Mouse (Mus musculus) Patski (cell line): ENCODE data around the gene Olfr364-ps1. TPM values are rescaled to one million over a fixed set of nuclear protein-coding genes. Genes with fewer than 3 reads are reported as not detected.

ENCODE experiments used
- ATAC-seq: fragments of 100-300 bp; one replicate; pipeline ENCODE4 v1.8.0; 2021
- CTCF ChIA-PET: fragments of 350-600 bp; sonication (Branson Sonifier 250); formaldehyde crosslinking; loops from one replicate; lab custom pipeline; 2022; ENCODE audit warnings: inconsistent platforms; lab: Charles Lee
- POLR2A ChIA-PET: fragments of 350-600 bp; sonication (Branson Sonifier 250); formaldehyde crosslinking; loops from one replicate; lab custom pipeline; 2022; ENCODE audit warnings: antibody characterized with exemption, inconsistent platforms; lab: Charles Lee
- DNase-seq: peaks from one replicate; pipeline ENCODE4 v3.0.0-alpha.2; 2011; ENCODE audit warnings: low read depth, low spot score
- H3K27me3 ChIP-seq: fragments of 371-371 bp; one replicate; pipeline ENCODE4 v1.5.1; 2021
- CTCF ChIP-seq: fragments of 100-300 bp; IDR thresholded peaks from one replicate; pipeline ENCODE4 v1.5.1; 2021
- in situ Hi-C: fragments of 300-500 bp; cut with MboI; formaldehyde crosslinking; loops from 3 replicates; pipeline ENCODE4 v1.11.1; 2018; ENCODE audit warnings: low pct_unique_long_range_greater_than_20kb, mixed read lengths
- polyA plus RNA-seq: library from polyadenylated mRNA; unstranded; gene quantifications from one replicate; pipeline ENCODE4 v1.2.3, GENCODE M21; 2021

Gene Olfr364-ps1
- polyA plus RNA-seq, result not detected

DNA sequence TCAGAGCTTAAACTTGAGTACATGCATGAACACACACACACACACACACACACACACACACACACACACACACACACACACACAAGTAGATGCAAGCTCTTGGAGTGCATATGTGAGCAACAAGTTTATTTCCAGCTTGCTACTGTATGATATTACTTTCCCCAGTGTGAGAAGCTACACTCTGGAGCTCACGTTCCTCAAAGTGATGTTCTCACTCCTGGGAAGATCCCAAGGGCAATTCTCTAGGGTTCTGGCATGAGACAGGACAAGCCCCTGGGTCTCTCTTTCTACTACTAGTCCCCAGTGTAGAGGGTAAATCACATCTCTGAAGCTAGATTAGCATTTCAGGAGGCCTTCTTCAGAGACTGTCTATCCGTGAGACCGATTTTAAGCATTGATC is at the start of gene Olfr364-ps1:
Gene Olfr364-ps1, plus strand, starts transcription at position 301 of the 400 bp plus-strand sequence.
- DNase-seq (no peak), ATAC-seq (no peak)
- POLR2A ChIA-PET, result no interaction called here
- CTCF ChIA-PET, result no interaction called here
- in situ Hi-C loops, result no loop called here
- TF ChIP-seq CTCF, result no peak
- H3K27me3 ChIP-seq, result no peaks in the 10 kb centered on the region

DNA sequence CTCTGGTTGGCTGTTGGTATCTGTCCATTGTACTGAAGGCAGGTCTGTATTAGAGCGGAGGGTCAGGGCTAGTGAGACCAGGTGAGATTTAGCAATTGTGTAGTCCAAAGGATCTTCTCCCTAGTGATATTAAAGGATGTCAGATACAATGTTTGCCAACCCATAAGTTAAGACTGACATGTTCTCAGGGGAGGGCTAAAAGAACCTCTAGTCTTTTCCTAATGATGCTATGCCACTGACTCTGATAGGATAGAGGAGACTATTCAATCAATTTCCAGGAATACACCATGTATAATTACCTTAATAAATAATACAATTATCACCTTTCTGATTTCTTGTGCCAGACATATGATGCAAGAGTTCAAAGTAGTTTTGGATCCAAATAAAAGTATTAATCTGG is 21.3 kb upstream of the Olfr364-ps1 start, which contains the start of gene Olfr362:
Gene Olfr362, minus strand, starts transcription at position 101 of the 400 bp plus-strand sequence.
- TF ChIP-seq CTCF, result no peak
- ChIA-PET POLR2A (no interaction called here), CTCF (no interaction called here)
- H3K27me3 ChIP-seq, result no peaks in the 10 kb centered on the region
- ATAC-seq (no peak), DNase-seq (no peak)
- in situ Hi-C loops, result no loop called here

- ATAC-seq (no peak), DNase-seq (no peak)
- peaks cover 4% of the 10 kb centered on the region for H3K27me3 ChIP-seq
- POLR2A ChIA-PET, result no interaction called here
- TF ChIP-seq CTCF, result no peak
- in situ Hi-C loops, result no loop called here
- CTCF ChIA-PET, result no interaction called here
Measured at GRCm38 (mm10) chr2:37187898-37188297, 48.8 kb downstream of the Olfr364-ps1 start, which contains the start of gene Olfr365. Olfr365 (plus strand) TSS chr2:37188198.

Other genes starting within 250 kb of the Olfr364-ps1 start
- not detected for gene Olfr353, start 246.4 kb upstream of the Olfr364-ps1 start, polyA plus RNA-seq
- not detected for gene Olfr354, start 233.6 kb upstream of the Olfr364-ps1 start, polyA plus RNA-seq
- gene Olfr355, start 210.4 kb upstream of the Olfr364-ps1 start, polyA plus RNA-seq, result not detected
- not detected for gene Olfr356, start 202.2 kb upstream of the Olfr364-ps1 start, polyA plus RNA-seq
- gene Olfr357, start 145.5 kb upstream of the Olfr364-ps1 start, polyA plus RNA-seq, result not detected
- not detected for gene Olfr358, start 130.0 kb upstream of the Olfr364-ps1 start, polyA plus RNA-seq
- not detected for gene Olfr360, start 73.6 kb upstream of the Olfr364-ps1 start, polyA plus RNA-seq
- not detected for gene Olfr361, start 50.0 kb upstream of the Olfr364-ps1 start, polyA plus RNA-seq
- not detected for gene Olfr362, start 21.4 kb upstream of the Olfr364-ps1 start, polyA plus RNA-seq
- not detected for gene Olfr365, start 48.9 kb downstream of the Olfr364-ps1 start, polyA plus RNA-seq
- not detected for gene Olfr366, start 72.3 kb downstream of the Olfr364-ps1 start, polyA plus RNA-seq
- not detected for gene Olfr368, start 187.2 kb downstream of the Olfr364-ps1 start, polyA plus RNA-seq
- 40.6 TPM for gene Pdcl, start 220.0 kb downstream of the Olfr364-ps1 start, polyA plus RNA-seq